Mouse (Mus musculus): ENCODE results near the gene Rbm19.
A peak's percentile ranks its signal among the peaks of the same experiment; 100 is the strongest.

Gene Rbm19

GRCm38 (mm10) chr5:120210668-120211067, 94.4 kb downstream of the Rbm19 start:
- no peak for DNase-seq

- DNase-seq: peak; percentile 42
Measured at GRCm38 (mm10) chr5:120211182-120211581, 94.9 kb downstream of the Rbm19 start.

GRCm38 (mm10) chr5:120214511-120214910, 98.2 kb downstream of the Rbm19 start:
- no peak for DNase-seq

- DNase-seq: no peak
Measured at GRCm38 (mm10) chr5:120221216-120221615, 105.0 kb downstream of the Rbm19 start.

- DNase-seq: no peak
Measured at GRCm38 (mm10) chr5:120225383-120225782, 109.1 kb downstream of the Rbm19 start.

GRCm38 (mm10) chr5:120228613-120229409, 112.5 kb downstream of the Rbm19 start:
- no peak for DNase-seq

GRCm38 (mm10) chr5:120231435-120232147, 115.3 kb downstream of the Rbm19 start:
- no peak for DNase-seq

GRCm38 (mm10) chr5:120235147-120235546, 118.9 kb downstream of the Rbm19 start:
- DNase-seq: no peak

GRCm38 (mm10) chr5:120235571-120235970, 119.3 kb downstream of the Rbm19 start:
- DNase-seq: no peak

GRCm38 (mm10) chr5:120240071-120240470, 123.8 kb downstream of the Rbm19 start:
- DNase-seq: no peak

GRCm38 (mm10) chr5:120245336-120245735, 129.1 kb downstream of the Rbm19 start:
- DNase-seq: no peak

All from kidney, adult 18-20 months (tissue).